Mouse (Mus musculus) erythroblast, embryonic 14.5 days (primary cell): ENCODE measurements around the gene Arih1.

Source experiments
- GATA1 ChIP-seq: IDR thresholded peaks from 2 replicates; pipeline ENCODE4 v1.6.1; 2012; ENCODE audit warnings: low read length, inconsistent platforms, mixed read lengths
- TAL1 ChIP-seq: IDR thresholded peaks from 3 replicates; pipeline ENCODE4 v1.6.1; 2012; ENCODE audit warnings: low read length, inconsistent platforms, mixed read lengths

- no peak for TF ChIP-seq GATA1
- no peak for TF ChIP-seq TAL1
Measured at GRCm38 (mm10) chr9:59476617-59477016, 9.8 kb downstream of the Arih1 start.
